Mouse (Mus musculus): ENCODE results near the gene Emilin2. TPM values are rescaled to one million over a fixed set of nuclear protein-coding genes. Genes with fewer than 3 reads are reported as not detected.

Emilin2 gene
- polyA plus RNA-seq, 1 experiment from 2014 or later: 5.2 TPM

DNA sequence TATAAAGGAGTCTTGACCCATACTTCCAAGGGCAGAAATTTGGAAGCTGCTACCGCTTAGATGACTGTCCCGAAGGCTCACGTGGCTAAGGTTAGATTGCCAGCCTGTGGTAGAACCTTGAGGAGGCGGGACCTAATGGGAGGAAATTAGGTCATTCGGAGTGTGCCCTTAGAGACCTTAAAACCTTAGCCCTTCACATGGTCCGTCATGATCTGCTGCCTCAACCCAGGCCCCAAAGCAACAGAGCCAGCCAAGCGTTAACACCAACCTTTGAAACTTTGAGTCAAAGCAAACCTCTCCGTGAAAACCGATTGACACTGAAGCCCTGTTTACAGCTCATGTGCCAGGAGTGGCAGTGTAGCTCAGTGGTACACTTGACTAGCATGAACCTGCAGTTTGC, 29.1 kb downstream of the Emilin2 start:
- no peak for ATAC-seq (ENCODE audit: low read depth)
- Histone ChIP-seq H3K9ac (ENCODE audit: low read length) (no peak overlapping the region), H3K36me3 (ENCODE audit: control insufficient read depth, insufficient read depth, low read length) (no peaks in the 10 kb centered on the region)

DNA sequence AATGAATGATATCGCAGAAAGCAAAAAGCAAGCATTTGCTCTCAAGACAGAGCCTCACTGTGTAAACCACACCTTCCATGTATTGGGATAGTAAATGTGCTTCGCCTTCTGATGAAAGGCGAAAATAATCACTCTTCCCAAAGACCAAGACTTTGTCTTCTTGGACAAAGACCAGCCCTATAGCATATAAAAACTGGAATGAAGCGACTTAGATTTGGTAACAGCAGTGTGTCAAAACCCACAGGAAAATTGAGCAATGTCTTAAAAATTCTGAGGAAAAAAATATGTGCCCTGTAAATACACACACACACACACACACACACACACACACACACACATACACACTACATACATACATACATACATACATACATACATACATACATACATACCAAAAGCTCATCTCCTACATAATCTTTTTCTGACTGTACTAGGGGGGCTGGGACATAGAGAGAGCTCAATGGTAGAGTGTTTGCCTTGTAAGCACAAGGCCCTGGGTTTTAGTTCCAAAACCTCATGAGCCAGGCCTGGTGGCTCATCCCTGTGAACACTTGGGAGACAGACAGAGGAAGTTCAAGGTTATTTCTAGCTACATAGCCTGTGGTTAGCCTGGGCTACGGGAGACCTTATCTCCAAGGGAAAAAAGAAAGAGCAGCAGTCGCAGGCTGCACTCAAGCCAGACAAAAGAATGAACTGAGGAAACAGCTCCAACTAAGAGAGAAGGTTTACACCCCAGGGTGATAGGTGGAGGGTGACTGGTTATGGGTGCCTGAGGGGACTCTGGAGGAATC, 33.9 kb downstream of the Emilin2 start:
- WGBS: 83% methylated on average over 6 of the region's 6 CpGs
- H3K9ac ChIP-seq (ENCODE audit: low read length): no peak overlapping the region
- H3K36me3 ChIP-seq (ENCODE audit: control insufficient read depth, insufficient read depth, low read length): no peaks in the 10 kb centered on the region
- no peaks in the 10 kb centered on the region for H3K4me1 ChIP-seq (replicated peaks; ENCODE audit: control insufficient read depth, insufficient read depth, low read length)
- ATAC-seq (ENCODE audit: low read depth): no peak
- no peak overlapping the region for H3K4me2 ChIP-seq (ENCODE audit: low read depth, low read length)
- H3K27me3 ChIP-seq (ENCODE audit: control insufficient read depth, insufficient read depth, low read depth, low read length): no peaks in the 10 kb centered on the region
- no peaks in the 10 kb centered on the region for H3K9me3 ChIP-seq (ENCODE audit: control insufficient read depth, low read length)
- no peak overlapping the region for H3K4me3 ChIP-seq (ENCODE audit: low read length)
- H3K27ac ChIP-seq (ENCODE audit: low read length): no peak overlapping the region

More for the DNA sequence above, 29.1 kb downstream of the Emilin2 start:
- Histone ChIP-seq H3K9me3 (ENCODE audit: control insufficient read depth, low read length) (no peaks in the 10 kb centered on the region), H3K27me3 (ENCODE audit: control insufficient read depth, insufficient read depth, low read depth, low read length) (no peaks in the 10 kb centered on the region; the same call in 1 of the 2 replicates), H3K4me3 (ENCODE audit: low read length) (no peak overlapping the region), H3K27ac (ENCODE audit: low read length) (no peak overlapping the region; the same call in 1 of the 2 replicates), H3K4me1 (replicated peaks; ENCODE audit: control insufficient read depth, insufficient read depth, low read length) (peaks cover 17% of the 10 kb centered on the region), H3K4me2 (ENCODE audit: low read depth, low read length) (no peak overlapping the region)
- WGBS: 87% methylated on average over 9 of the region's 9 CpGs

- no peak overlapping the region for H3K4me3 ChIP-seq (ENCODE audit: low read length)
- 68% methylated on average over 10 of the region's 10 CpGs for WGBS
- H3K27ac ChIP-seq (ENCODE audit: low read length): no peak overlapping the region
These were observed 35.0 kb downstream of the Emilin2 start for GRCm38 (mm10) chr17:71276771-71277170.

DNA sequence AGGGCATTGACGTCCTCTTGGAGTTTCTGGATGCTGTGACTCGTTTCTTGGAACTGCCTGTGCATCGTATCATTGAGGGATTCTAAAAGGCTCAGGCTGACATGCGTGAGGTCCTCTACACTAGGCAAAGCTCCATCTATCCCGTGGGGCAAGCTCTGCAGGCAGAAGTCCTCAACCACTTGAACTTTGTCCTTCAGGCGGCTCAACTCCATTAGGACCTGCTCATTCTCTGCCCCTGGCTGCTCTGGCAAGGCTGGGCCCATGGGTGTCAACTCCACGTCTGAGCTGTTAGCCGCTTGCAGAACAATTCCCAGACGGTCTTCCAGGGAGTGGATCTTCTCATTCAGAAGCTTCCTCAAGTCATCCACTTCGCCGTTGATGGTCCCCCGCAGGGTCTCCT, 37.9 kb downstream of the Emilin2 start:
- H3K27me3 ChIP-seq (ENCODE audit: control insufficient read depth, insufficient read depth, low read depth, low read length): no peaks in the 10 kb centered on the region
- H3K9me3 ChIP-seq (ENCODE audit: control insufficient read depth, low read length): no peaks in the 10 kb centered on the region
- no peak overlapping the region for H3K4me2 ChIP-seq (ENCODE audit: low read depth, low read length)
- no peaks in the 10 kb centered on the region for H3K36me3 ChIP-seq (ENCODE audit: control insufficient read depth, insufficient read depth, low read length)
- WGBS: 84% methylated on average over 12 of the region's 12 CpGs
- H3K9ac ChIP-seq (ENCODE audit: low read length): no peak overlapping the region
- no peak for ATAC-seq (ENCODE audit: low read depth)
- no peaks in the 10 kb centered on the region for H3K4me1 ChIP-seq (replicated peaks; ENCODE audit: control insufficient read depth, insufficient read depth, low read length)
- H3K4me3 ChIP-seq (ENCODE audit: low read length): no peak overlapping the region
- H3K27ac ChIP-seq (ENCODE audit: low read length): no peak overlapping the region

More at GRCm38 (mm10) chr17:71276771-71277170, 35.0 kb downstream of the Emilin2 start:
- ATAC-seq (ENCODE audit: low read depth): no peak
- Histone ChIP-seq H3K9me3 (ENCODE audit: control insufficient read depth, low read length) (no peaks in the 10 kb centered on the region), H3K27me3 (ENCODE audit: control insufficient read depth, insufficient read depth, low read depth, low read length) (no peaks in the 10 kb centered on the region), H3K4me2 (ENCODE audit: low read depth, low read length) (no peak overlapping the region), H3K36me3 (ENCODE audit: control insufficient read depth, insufficient read depth, low read length) (no peaks in the 10 kb centered on the region), H3K9ac (ENCODE audit: low read length) (no peak overlapping the region), H3K4me1 (replicated peaks; ENCODE audit: control insufficient read depth, insufficient read depth, low read length) (no peaks in the 10 kb centered on the region)

DNA sequence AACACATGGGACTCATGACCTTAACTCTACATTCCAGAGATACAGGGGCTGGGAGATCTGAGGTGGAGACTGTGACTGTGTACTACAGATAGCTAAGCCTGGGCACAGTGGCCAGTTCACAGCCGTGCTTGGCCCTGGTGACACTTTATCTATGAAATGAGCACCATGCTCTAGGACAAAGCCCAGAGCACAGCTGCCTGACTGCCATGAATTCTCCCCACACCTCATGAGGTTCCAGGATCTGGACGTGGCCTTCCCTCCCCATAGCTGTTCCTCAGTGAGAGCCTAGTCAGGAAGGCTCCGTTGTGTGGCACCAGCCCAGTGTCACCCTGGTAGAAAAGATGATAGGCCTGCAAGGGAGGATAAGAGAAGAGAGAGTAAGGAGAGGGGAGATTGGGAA, 43.2 kb downstream of the Emilin2 start:
- WGBS: 65% methylated on average over 3 of the region's 3 CpGs
- Histone ChIP-seq H3K4me1 (replicated peaks; ENCODE audit: control insufficient read depth, insufficient read depth, low read length) (no peaks in the 10 kb centered on the region), H3K9ac (ENCODE audit: low read length) (no peak overlapping the region), H3K36me3 (ENCODE audit: control insufficient read depth, insufficient read depth, low read length) (no peaks in the 10 kb centered on the region), H3K4me2 (ENCODE audit: low read depth, low read length) (no peak overlapping the region), H3K9me3 (ENCODE audit: control insufficient read depth, low read length) (no peaks in the 10 kb centered on the region), H3K27ac (ENCODE audit: low read length) (no peak overlapping the region), H3K27me3 (ENCODE audit: control insufficient read depth, insufficient read depth, low read depth, low read length) (no peaks in the 10 kb centered on the region), H3K4me3 (ENCODE audit: low read length) (no peak overlapping the region)
- no peak for ATAC-seq (ENCODE audit: low read depth)

DNA sequence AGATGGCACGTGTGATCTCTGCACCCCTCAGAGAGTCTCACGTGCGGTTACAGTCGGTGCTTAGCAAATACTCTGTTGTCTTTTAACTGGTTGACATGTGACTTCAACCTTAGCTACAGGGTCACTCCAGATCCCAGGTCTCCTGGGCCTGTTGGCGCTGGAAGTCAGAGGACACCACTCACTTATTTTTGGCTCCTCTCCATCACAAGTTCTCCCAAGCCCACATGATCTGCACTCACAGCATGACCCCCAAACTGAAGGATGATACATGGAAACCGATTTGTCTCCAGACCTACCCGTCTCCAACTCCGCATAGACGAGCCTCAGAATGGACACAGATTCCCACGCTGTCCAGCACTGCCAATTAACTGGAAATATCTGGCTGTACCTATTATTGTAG, 43.6 kb downstream of the Emilin2 start:
- no peak overlapping the region for H3K4me3 ChIP-seq (ENCODE audit: low read length)
- no peaks in the 10 kb centered on the region for H3K27me3 ChIP-seq (ENCODE audit: control insufficient read depth, insufficient read depth, low read depth, low read length)
- H3K9ac ChIP-seq (ENCODE audit: low read length): no peak overlapping the region
- no peaks in the 10 kb centered on the region for H3K36me3 ChIP-seq (ENCODE audit: control insufficient read depth, insufficient read depth, low read length)
- H3K27ac ChIP-seq (ENCODE audit: low read length): no peak overlapping the region
- H3K4me1 ChIP-seq (replicated peaks; ENCODE audit: control insufficient read depth, insufficient read depth, low read length): no peaks in the 10 kb centered on the region
- no peaks in the 10 kb centered on the region for H3K9me3 ChIP-seq (ENCODE audit: control insufficient read depth, low read length)
- no peak overlapping the region for H3K4me2 ChIP-seq (ENCODE audit: low read depth, low read length)
- ATAC-seq (ENCODE audit: low read depth): no peak
- 82% methylated on average over 10 of the region's 10 CpGs for WGBS

- 69% methylated on average over 8 of the region's 8 CpGs for WGBS
- H3K9ac ChIP-seq (ENCODE audit: low read length): no peak overlapping the region
- H3K27ac ChIP-seq (ENCODE audit: low read length): no peak overlapping the region
- no peak overlapping the region for H3K4me2 ChIP-seq (ENCODE audit: low read depth, low read length)
- H3K4me3 ChIP-seq (ENCODE audit: low read length): no peak overlapping the region
- H3K9me3 ChIP-seq (ENCODE audit: control insufficient read depth, low read length): no peaks in the 10 kb centered on the region
- no peaks in the 10 kb centered on the region for H3K27me3 ChIP-seq (ENCODE audit: control insufficient read depth, insufficient read depth, low read depth, low read length)
- no peaks in the 10 kb centered on the region for H3K36me3 ChIP-seq (ENCODE audit: control insufficient read depth, insufficient read depth, low read length)
- no peak for ATAC-seq (ENCODE audit: low read depth)
- no peaks in the 10 kb centered on the region for H3K4me1 ChIP-seq (replicated peaks; ENCODE audit: control insufficient read depth, insufficient read depth, low read length)
These were observed 44.4 kb downstream of the Emilin2 start for GRCm38 (mm10) chr17:71267374-71267773.

DNA sequence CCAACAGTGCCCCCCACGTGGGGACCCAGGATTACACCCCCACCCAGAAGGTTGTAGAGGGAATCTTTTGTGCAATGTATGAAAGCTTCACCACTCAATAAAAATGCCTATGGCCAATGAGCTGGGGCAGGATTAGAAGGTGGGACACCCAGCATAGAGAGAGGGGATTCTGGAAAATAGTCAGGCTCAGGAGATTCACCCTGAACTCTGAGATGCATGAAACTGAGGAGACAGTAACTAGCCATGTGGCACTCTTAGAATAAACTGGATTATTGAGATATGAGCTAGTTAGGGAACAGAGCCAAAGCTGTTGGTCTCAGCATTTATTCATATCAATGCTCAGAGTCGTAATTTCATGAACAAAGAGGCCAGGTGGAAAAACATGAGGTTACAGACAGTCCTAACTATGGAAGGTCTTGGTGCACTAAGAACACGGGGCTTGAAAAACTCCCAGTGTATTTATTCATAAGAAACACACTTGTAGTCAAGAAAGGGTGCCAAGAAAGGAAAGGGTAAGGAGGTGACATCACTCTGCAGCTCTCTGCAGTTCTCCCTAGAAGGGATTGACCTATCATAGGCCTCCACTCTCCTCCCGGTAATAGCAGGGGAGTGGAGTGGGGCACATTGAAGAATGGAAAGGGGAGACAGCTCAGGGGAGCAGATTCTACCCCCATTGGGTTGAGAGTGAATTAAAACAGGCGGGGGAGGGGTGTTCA, 46.3 kb downstream of the Emilin2 start:
- H3K9ac ChIP-seq (ENCODE audit: low read length): no peak overlapping the region
- no peak overlapping the region for H3K4me3 ChIP-seq (ENCODE audit: low read length)
- H3K36me3 ChIP-seq (ENCODE audit: control insufficient read depth, insufficient read depth, low read length): no peaks in the 10 kb centered on the region
- H3K27me3 ChIP-seq (ENCODE audit: control insufficient read depth, insufficient read depth, low read depth, low read length): no peaks in the 10 kb centered on the region
- no peak for ATAC-seq (ENCODE audit: low read depth)
- H3K9me3 ChIP-seq (ENCODE audit: control insufficient read depth, low read length): no peaks in the 10 kb centered on the region
- no peak overlapping the region for H3K4me2 ChIP-seq (ENCODE audit: low read depth, low read length)
- no peaks in the 10 kb centered on the region for H3K4me1 ChIP-seq (replicated peaks; ENCODE audit: control insufficient read depth, insufficient read depth, low read length)
- no peak overlapping the region for H3K27ac ChIP-seq (ENCODE audit: low read length)
- WGBS: 57% methylated on average over 5 of the region's 5 CpGs

- no peaks in the 10 kb centered on the region for H3K9me3 ChIP-seq (ENCODE audit: control insufficient read depth, low read length)
- ATAC-seq (ENCODE audit: low read depth): no peak
- H3K4me1 ChIP-seq (replicated peaks; ENCODE audit: control insufficient read depth, insufficient read depth, low read length): no peaks in the 10 kb centered on the region
- no peaks in the 10 kb centered on the region for H3K27me3 ChIP-seq (ENCODE audit: control insufficient read depth, insufficient read depth, low read depth, low read length)
- no peak overlapping the region for H3K9ac ChIP-seq (ENCODE audit: low read length)
- H3K36me3 ChIP-seq (ENCODE audit: control insufficient read depth, insufficient read depth, low read length): no peaks in the 10 kb centered on the region
- 60% methylated on average over 4 of the region's 4 CpGs for WGBS
- H3K4me3 ChIP-seq (ENCODE audit: low read length): no peak overlapping the region
- no peak overlapping the region for H3K4me2 ChIP-seq (ENCODE audit: low read depth, low read length)
- H3K27ac ChIP-seq (ENCODE audit: low read length): no peak overlapping the region
These were observed 47.0 kb downstream of the Emilin2 start for GRCm38 (mm10) chr17:71264739-71265138.
